ENCODE assay signal across 13 mouse cellular contexts in the genomic region with DNA sequence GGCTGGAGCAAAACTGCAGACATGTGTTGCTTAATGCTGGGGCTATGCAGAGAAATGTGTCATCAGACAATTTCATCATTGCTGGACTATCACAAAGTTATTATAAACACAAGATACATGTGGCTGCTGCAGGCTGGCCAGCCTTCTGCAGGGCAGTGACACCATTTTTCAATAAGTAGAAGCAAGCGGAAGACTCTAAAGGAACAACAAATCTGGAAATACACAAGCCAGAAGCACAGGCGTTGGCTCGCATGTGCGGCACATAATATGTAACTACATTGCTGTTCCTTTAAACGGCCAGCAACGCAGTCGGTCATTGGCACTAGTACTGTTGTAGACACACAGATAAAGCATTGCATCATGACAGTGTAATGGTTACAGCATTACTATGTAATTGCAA.
"Had no signal": no experiment of that assay in that cellular context is flagged by ENCODE, and none has a peak within 500 bp of the region (broad histone marks: within the 10 kb centered on the region; RNA-seq: fewer than 3 reads in every experiment).

No protein-coding gene starts in this region.

- H3K27me3 ChIP-seq: limb, embryonic 12.5 days; midbrain, embryonic 13.5 days had no signal

- DNase-seq: kidney, adult 11 months; kidney, adult 9 months; kidney, postnatal 36 days; layer of hippocampus, adult 9-11 months; layer of hippocampus, postnatal 36 days; liver; lung, adult 2 months; right cerebral cortex, postnatal 14 days; thymus, postnatal 4 days had no signal

- H3K9ac ChIP-seq: limb, embryonic 12.5 days; liver, embryonic 14.5 days; midbrain, embryonic 13.5 days had no signal

- H3K27ac ChIP-seq: kidney, postnatal 0 days; limb, embryonic 12.5 days; liver, embryonic 14.5 days; midbrain, embryonic 13.5 days had no signal

- H3K4me3 ChIP-seq: limb, embryonic 12.5 days; midbrain, embryonic 13.5 days had no signal

- H3K9me3 ChIP-seq: limb, embryonic 12.5 days; midbrain, embryonic 13.5 days had no signal

- ATAC-seq: midbrain, embryonic 13.5 days had no signal

- H3K4me1 ChIP-seq: midbrain, embryonic 13.5 days had no signal

- H3K36me3 ChIP-seq: limb, embryonic 12.5 days; midbrain, embryonic 13.5 days had no signal

- H3K4me2 ChIP-seq: limb, embryonic 12.5 days; midbrain, embryonic 13.5 days had no signal
